Mouse (Mus musculus): ENCODE results near the gene Prune1. TPM values are rescaled to one million over a fixed set of nuclear protein-coding genes. Genes with fewer than 3 reads are reported as not detected.
A peak's percentile ranks its signal among the peaks of the same experiment; 100 is the strongest.

Prune1 gene
- polyA plus RNA-seq, 1 experiment from 2014 or later, result 63.8 TPM

DNA sequence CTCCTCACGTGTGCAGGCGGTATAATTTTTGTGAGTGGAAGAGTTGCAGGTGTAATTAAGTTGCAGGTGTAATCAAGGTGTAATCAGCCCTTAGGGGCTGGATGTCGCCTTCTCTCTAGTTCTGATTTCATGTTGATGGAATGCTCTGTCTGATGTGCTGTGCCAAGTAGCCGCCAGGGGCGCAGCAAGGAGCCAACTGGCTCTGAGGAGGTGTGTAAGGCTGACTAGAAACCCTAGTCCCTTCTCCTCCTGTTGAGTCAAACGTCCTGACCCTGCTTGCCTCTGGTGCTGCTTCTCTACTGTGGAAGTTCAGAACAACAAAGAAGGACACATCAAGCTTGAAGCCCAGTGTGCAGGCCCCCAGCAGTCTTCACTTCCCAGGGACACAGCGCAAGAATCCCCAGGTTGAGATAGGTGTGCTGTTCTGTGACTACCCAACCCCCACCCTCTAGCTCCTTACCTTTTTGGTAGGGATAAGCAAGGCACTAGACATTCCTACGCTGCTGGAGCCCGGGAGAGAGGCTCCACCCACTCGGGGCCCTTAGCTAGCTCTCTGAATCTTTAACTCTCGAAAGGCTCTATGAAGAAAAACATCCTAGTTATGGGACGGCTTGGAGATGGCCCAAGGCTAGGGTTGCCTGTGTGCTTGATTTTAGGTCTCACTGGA is 35.7 kb upstream of the Prune1 start:
- no peaks in the 10 kb centered on the region for H3K27me3 ChIP-seq (ENCODE audit: control insufficient read depth, insufficient read depth, low read length)
- peak overlapping the region; percentile 19 for H3K4me2 ChIP-seq (replicated peaks)
- ATAC-seq (ENCODE audit: low FRiP score) (no peak), DNase-seq (ENCODE audit: low spot score) (peak; percentile 62)
- H3K36me3 ChIP-seq (replicated peaks; ENCODE audit: control insufficient read depth, insufficient read depth), result peaks cover 27% of the 10 kb centered on the region
- H3K27ac ChIP-seq, result no peak overlapping the region
- WGBS, result 26% methylated on average over 12 of the region's 12 CpGs
- H3K9ac ChIP-seq, result 0 out of 2 replicates have a peak overlapping the region, but pooled peaks have one; percentile 13
- H3K4me3 ChIP-seq (replicated peaks; ENCODE audit: low read length), result no peak overlapping the region
- no peaks in the 10 kb centered on the region for H3K9me3 ChIP-seq (ENCODE audit: control insufficient read depth, low read length)
- H3K4me1 ChIP-seq (replicated peaks; ENCODE audit: control insufficient read depth, insufficient read depth, low read length), result peaks cover 24% of the 10 kb centered on the region

DNA sequence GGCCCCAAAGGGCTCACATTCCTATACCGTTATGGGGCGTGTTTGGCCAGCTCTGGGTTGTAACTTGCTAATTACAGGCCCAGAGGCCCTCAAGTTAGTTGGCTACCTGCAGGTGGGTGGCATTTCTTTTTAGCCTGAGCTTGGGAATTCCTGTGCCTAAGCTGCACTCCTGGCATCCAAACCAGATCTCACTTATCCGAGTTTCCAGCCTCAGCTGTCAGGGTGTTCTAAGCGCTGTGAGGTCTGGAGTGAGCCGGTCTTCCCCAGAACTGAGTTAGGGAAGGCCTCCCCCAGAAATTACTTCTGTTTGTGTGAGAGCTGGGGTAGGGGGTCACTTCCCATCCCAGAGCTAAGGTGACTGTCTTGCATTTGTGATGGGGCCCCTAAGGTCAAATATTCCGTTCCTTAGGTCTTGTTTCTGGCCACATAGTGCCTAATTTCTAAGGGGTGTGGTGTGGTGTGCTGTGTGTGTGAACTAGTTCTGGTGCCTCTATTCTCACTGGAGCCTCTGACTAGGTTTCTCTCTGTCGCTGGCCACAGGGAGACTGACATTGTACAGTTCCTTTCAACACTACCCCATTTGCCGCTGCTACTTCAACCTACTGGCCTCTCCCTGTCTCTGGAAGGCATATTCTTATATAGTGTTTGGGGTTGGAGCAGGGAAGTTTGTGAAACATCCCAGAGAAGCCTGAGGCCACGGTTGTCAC is 34.1 kb upstream of the Prune1 start:
- H3K27ac ChIP-seq, result peak overlapping the region; percentile 91
- peaks cover 11% of the 10 kb centered on the region for H3K36me3 ChIP-seq (replicated peaks; ENCODE audit: control insufficient read depth, insufficient read depth)
- H3K9me3 ChIP-seq (ENCODE audit: control insufficient read depth, low read length), result no peaks in the 10 kb centered on the region
- no peak for ATAC-seq (ENCODE audit: low FRiP score)
- H3K27me3 ChIP-seq (ENCODE audit: control insufficient read depth, insufficient read depth, low read length), result no peaks in the 10 kb centered on the region
- H3K4me2 ChIP-seq (replicated peaks), result peak overlapping the region; percentile 60
- no peak for DNase-seq (ENCODE audit: low spot score)
- 17% methylated on average over 9 of the region's 9 CpGs for WGBS
- peak overlapping the region; percentile 90 for H3K9ac ChIP-seq
- peaks cover 24% of the 10 kb centered on the region for H3K4me1 ChIP-seq (replicated peaks; ENCODE audit: control insufficient read depth, insufficient read depth, low read length)
- H3K4me3 ChIP-seq (replicated peaks; ENCODE audit: low read length), result peak overlapping the region; percentile 84

DNA sequence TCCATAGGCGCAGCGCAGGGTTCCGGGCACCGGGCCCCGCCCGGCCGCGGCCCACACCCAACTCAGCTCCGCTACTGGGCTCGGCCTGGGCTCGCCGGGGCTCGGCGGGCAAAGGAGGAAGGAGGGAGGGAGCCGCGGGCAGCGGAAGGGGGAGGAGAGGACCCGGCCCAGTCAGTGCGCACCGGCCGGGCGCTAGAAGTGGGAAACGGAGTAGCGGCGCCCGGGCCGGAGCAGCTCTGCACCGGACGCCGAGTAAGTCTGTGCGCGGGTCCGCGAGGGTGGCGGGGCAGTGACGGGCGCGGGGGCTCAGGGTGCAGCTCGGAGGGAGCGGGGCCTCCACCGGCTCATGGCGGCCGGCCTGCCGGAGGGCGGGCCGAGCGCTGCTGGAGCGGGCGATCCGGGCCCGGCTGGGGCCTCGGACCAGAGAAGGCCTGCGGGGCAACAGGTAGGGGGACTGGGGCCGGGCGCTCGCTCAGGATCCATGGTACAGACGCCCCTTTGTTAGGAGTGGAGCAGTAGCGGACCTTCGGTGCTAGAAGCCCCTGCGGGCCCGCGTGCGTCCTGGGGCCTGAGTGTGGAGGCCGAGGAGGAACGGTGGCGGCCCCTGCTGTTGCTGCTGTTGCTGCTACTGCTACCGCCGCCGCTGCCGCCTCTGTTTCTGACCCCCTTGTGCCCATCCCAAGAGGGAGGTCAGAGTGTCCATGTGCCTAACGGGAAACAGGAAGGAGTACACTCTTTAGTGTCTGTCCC is 33.4 kb upstream of the Prune1 start:
- DNase-seq (ENCODE audit: low spot score) (peak; percentile 73), ATAC-seq (ENCODE audit: low FRiP score) (peak; percentile 90)
- Histone ChIP-seq H3K27me3 (ENCODE audit: control insufficient read depth, insufficient read depth, low read length) (no peaks in the 10 kb centered on the region), H3K4me1 (replicated peaks; ENCODE audit: control insufficient read depth, insufficient read depth, low read length) (peaks cover 24% of the 10 kb centered on the region), H3K9me3 (ENCODE audit: control insufficient read depth, low read length) (no peaks in the 10 kb centered on the region), H3K27ac (peak overlapping the region; percentile 91), H3K4me3 (replicated peaks; ENCODE audit: low read length) (peak overlapping the region; percentile 84), H3K36me3 (replicated peaks; ENCODE audit: control insufficient read depth, insufficient read depth) (peaks cover 4% of the 10 kb centered on the region), H3K9ac (peak overlapping the region; percentile 90), H3K4me2 (replicated peaks) (peak overlapping the region; percentile 60)
- WGBS, result under 1% methylated on average over 58 of the region's 71 CpGs

DNA sequence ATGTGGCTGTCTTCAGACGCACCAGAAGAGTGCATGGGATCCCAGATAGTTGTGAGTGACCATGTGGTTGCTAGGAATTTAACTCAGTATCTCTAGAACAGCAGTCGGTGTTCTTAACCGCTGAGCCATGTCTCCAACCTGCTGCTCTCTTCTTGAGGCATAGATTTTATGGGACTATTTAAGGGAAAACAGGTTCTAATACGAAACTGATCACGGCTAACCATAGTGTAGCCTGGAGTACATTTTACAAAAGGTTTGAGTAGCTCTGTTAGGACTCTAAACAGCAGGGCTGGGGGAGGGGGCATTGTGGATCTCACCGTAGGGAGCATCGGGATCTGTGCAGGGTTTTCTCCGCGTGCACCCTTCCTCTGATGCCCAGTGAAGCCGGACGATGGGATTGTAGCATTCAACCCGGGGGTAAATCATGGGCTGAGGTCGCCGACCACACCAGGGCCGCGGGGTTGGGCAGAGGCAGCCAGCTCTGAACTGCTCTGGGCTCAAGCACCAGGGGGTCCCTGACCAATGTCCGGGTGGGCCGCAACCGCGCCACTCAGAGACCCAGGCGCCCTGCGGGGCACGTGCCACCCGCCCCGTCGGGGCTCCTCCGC is 32.7 kb upstream of the Prune1 start, which contains the start of gene Cers2:
Cers2 (plus strand) TSS at position 306 of the 608 bp plus-strand sequence.
- H3K4me2 ChIP-seq (replicated peaks), result peak within 1 kb of the TSS; percentile 60
- no peaks in the 10 kb centered on the region for H3K9me3 ChIP-seq (ENCODE audit: control insufficient read depth, low read length)
- H3K4me3 ChIP-seq (replicated peaks; ENCODE audit: low read length), result peak within 1 kb of the TSS; percentile 84
- H3K4me1 ChIP-seq (replicated peaks; ENCODE audit: control insufficient read depth, insufficient read depth, low read length), result peaks cover 24% of the 10 kb centered on the region
- WGBS, result 2% methylated on average over 27 of the region's 27 CpGs
- peak within 1 kb of the TSS; percentile 90 for H3K9ac ChIP-seq
- DNase-seq (ENCODE audit: low spot score) (peak; percentile 41), ATAC-seq (ENCODE audit: low FRiP score) (peak; percentile 71)
- H3K27me3 ChIP-seq (ENCODE audit: control insufficient read depth, insufficient read depth, low read length), result no peaks in the 10 kb centered on the region
- H3K36me3 ChIP-seq (replicated peaks; ENCODE audit: control insufficient read depth, insufficient read depth), result no peaks in the 10 kb centered on the region
- peak within 1 kb of the TSS; percentile 91 for H3K27ac ChIP-seq

DNA sequence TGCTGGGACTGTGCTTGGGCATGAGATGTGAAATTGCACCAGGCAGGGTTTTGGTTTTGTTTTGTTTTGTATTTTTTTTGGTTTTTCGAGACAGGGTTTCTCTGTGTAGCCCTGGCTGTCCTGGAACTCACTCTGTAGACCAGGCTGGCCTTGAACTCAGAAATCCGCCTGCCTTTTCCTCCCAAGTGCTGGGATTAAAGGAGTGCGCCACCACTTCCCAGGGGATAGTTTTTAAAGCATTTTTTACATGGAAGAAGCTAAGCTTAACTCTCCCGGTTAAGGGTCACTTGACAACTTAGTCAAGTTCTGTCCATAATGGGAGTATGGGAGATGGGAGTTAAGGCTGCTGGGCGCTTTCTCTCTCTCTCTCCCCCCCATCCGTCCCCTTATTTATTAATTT is 32.2 kb upstream of the Prune1 start:
- Histone ChIP-seq H3K4me2 (replicated peaks) (peak overlapping the region; percentile 60), H3K4me1 (replicated peaks; ENCODE audit: control insufficient read depth, insufficient read depth, low read length) (peaks cover 24% of the 10 kb centered on the region), H3K4me3 (replicated peaks; ENCODE audit: low read length) (no peak overlapping the region), H3K9me3 (ENCODE audit: control insufficient read depth, low read length) (no peaks in the 10 kb centered on the region), H3K9ac (no peak overlapping the region; the same call in 1 of the 2 replicates), H3K27me3 (ENCODE audit: control insufficient read depth, insufficient read depth, low read length) (no peaks in the 10 kb centered on the region), H3K27ac (no peak overlapping the region), H3K36me3 (replicated peaks; ENCODE audit: control insufficient read depth, insufficient read depth) (no peaks in the 10 kb centered on the region)
- 60% methylated on average over 6 of the region's 6 CpGs for WGBS
- ATAC-seq (ENCODE audit: low FRiP score) (no peak), DNase-seq (ENCODE audit: low spot score) (no peak)

DNA sequence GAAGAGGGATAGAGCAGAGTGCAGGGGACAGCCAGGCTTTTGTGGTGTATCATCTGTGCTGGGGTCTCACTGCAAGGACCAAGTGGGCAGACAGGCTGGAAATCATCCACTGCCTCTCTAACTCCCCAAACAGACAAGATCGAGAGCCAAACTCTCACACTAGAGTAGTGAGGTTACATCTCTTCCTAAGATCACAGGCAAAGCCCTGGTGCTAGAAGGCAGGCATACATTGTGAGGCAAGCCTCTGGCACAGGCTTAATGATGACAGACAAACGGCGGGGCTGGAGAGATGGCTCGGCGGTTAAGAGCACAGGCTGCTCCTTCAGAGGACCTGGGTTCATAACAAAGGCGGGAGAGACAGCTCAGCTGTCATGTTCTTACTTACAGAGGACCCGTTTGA is 31.6 kb upstream of the Prune1 start:
- Histone ChIP-seq H3K4me2 (replicated peaks) (no peak overlapping the region), H3K9me3 (ENCODE audit: control insufficient read depth, low read length) (no peaks in the 10 kb centered on the region), H3K36me3 (replicated peaks; ENCODE audit: control insufficient read depth, insufficient read depth) (no peaks in the 10 kb centered on the region), H3K27me3 (ENCODE audit: control insufficient read depth, insufficient read depth, low read length) (no peaks in the 10 kb centered on the region), H3K27ac (no peak overlapping the region), H3K4me3 (replicated peaks; ENCODE audit: low read length) (no peak overlapping the region), H3K4me1 (replicated peaks; ENCODE audit: control insufficient read depth, insufficient read depth, low read length) (peaks cover 24% of the 10 kb centered on the region), H3K9ac (no peak overlapping the region)
- 46% methylated on average over 7 of the region's 7 CpGs for WGBS
- no peak for ATAC-seq (ENCODE audit: low FRiP score)
- DNase-seq (ENCODE audit: low spot score), result peak; percentile 18

DNA sequence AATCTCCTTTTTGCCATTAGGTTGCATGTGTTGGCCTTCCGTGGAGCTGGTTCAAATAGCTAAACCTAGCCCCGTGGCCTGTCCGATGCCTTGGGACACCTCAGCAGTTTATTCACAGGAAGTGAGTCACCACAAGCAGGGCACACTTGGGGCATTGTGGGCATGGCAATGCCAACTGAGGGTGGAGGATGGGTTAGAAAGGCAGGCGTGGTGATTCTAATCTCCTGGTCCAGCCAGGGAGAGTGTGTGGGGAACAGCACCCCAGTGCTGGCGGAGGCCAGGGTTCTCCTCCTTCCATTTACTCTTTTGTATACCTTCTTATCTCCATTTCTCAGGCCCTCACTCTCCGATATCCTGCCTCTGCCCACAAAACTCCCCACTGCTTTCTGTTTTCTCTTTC is 30.7 kb upstream of the Prune1 start:
- ATAC-seq (ENCODE audit: low FRiP score), result no peak
- no peak overlapping the region for H3K4me2 ChIP-seq (replicated peaks)
- peaks cover 21% of the 10 kb centered on the region for H3K4me1 ChIP-seq (replicated peaks; ENCODE audit: control insufficient read depth, insufficient read depth, low read length)
- 89% methylated on average over 6 of the region's 6 CpGs for WGBS
- no peaks in the 10 kb centered on the region for H3K36me3 ChIP-seq (replicated peaks; ENCODE audit: control insufficient read depth, insufficient read depth)
- H3K9ac ChIP-seq, result no peak overlapping the region
- H3K9me3 ChIP-seq (ENCODE audit: control insufficient read depth, low read length), result no peaks in the 10 kb centered on the region
- no peak overlapping the region for H3K4me3 ChIP-seq (replicated peaks; ENCODE audit: low read length)
- no peaks in the 10 kb centered on the region for H3K27me3 ChIP-seq (ENCODE audit: control insufficient read depth, insufficient read depth, low read length)
- H3K27ac ChIP-seq, result no peak overlapping the region
- no peak for DNase-seq (ENCODE audit: low spot score)

DNA sequence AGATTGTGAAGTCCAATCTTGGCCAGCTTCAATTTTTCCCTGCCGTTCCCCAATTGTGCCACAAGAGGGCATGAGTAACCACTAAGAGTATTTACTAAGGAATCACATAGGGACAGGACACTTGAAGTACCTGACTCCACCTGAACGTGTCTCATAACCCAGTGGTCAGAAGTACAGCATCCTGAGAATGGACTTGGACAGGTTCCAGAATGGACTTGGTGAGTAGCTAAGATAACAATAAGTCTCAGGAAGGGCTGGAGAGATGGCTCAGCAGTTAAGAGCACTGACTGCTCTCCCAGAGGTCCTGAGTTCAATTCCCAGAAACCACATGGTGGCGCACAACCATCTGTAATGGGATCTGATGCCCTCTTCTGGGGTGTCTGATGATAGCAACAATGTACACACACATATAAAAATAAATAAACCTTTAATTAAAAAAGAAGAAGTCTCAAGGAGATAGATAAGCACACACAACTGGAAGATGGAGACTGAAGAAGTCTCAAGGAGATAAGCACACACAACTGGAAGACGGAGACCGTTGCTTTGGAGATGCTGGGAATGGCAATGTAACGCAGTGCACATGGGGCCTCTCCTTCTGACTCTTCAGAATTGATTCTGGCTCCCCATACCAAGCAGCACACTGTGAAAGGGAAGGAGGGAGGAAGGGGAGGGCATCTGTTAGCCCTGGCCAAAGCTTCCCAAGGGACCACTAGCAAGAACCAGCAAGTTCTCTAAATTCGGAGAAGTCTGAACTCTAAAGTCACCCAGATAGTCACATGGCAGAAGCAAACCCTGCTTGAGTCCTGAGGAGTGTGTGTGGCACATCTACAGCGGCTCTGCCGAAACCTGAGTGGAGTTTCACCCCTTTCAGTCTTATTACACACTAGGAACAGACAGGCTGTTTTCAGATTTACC is 29.3 kb upstream of the Prune1 start:
- Histone ChIP-seq H3K4me2 (replicated peaks) (no peak overlapping the region), H3K4me3 (replicated peaks; ENCODE audit: low read length) (no peak overlapping the region), H3K27ac (no peak overlapping the region), H3K9me3 (ENCODE audit: control insufficient read depth, low read length) (no peaks in the 10 kb centered on the region), H3K27me3 (ENCODE audit: control insufficient read depth, insufficient read depth, low read length) (no peaks in the 10 kb centered on the region), H3K36me3 (replicated peaks; ENCODE audit: control insufficient read depth, insufficient read depth) (no peaks in the 10 kb centered on the region), H3K9ac (no peak overlapping the region), H3K4me1 (replicated peaks; ENCODE audit: control insufficient read depth, insufficient read depth, low read length) (peaks cover 10% of the 10 kb centered on the region)
- DNase-seq (ENCODE audit: low spot score) (peak; percentile 79), ATAC-seq (ENCODE audit: low FRiP score) (no peak)
- 69% methylated on average over 9 of the region's 9 CpGs for WGBS

Measured in hindbrain, embryonic 14.5 days (tissue).